Mouse (Mus musculus) embryo, embryonic 11 days (tissue): Measurements from ENCODE around the gene Zmym4.

Source experiments
- DNase-seq: peaks from one replicate; pipeline ENCODE4 v3.0.0-alpha.2; 2015

The Zmym4 gene

GRCm38 (mm10) chr4:126813212-126813611 lies 154.7 kb downstream of the Zmym4 start:
- no peak for DNase-seq
